Mouse (Mus musculus): Measurements from ENCODE around the gene Ccl1. TPM values are rescaled to one million over a fixed set of nuclear protein-coding genes. Genes with fewer than 3 reads are reported as not detected.

Ccl1 gene
- not detected in 2 replicates for polyA plus RNA-seq (2012; rRNA removed)

DNA sequence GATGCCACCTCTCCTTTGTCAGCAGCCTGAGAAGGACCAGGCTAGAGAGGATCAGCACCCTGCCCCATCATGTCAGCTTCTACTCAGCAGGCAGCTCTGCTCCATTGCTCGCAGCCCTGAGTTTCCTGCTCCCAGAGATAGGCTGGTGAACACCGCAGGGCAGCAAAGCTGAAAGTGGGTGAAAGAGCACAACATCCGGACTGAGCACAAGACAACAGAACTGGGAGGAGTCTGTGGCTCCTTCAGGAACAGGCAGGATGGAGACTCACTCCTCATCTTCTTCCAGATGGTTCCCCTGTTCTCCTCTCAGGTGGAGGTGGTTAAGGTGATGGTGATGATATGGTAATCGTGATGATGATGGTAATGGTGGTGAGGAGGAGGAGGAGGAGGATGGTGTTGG lies at the start of gene Ccl1:
Gene Ccl1, minus strand, starts transcription at position 101 of the 400 bp plus-strand sequence.

Other genes with a start within 250 kb of the Ccl1 start
- gene Ccl11, start 247.9 kb downstream of the Ccl1 start, polyA plus RNA-seq (2012; rRNA removed), result 11.0 and 11.4 TPM in 2 replicates
- gene Ccl12, start 203.8 kb downstream of the Ccl1 start, polyA plus RNA-seq (2012; rRNA removed), result 1.2 TPM in 2 replicates
- gene Ccl8, start 190.5 kb downstream of the Ccl1 start, polyA plus RNA-seq (2012; rRNA removed), result 1.4 and 6.1 TPM in 2 replicates
- 2.3 TPM in 2 replicates for gene Tmem132e, start 83.2 kb upstream of the Ccl1 start, polyA plus RNA-seq (2012; rRNA removed)